Mouse (Mus musculus): ENCODE results near the gene Sgpp2. TPM values are rescaled to one million over a fixed set of nuclear protein-coding genes. Genes with fewer than 3 reads are reported as not detected.

The Sgpp2 gene
- polyA plus RNA-seq, 1 experiment, result 88.3 TPM

GRCm38 (mm10) chr1:78322844-78323243 lies 12.7 kb downstream of the Sgpp2 start:
- no peak overlapping the region for H3K27ac ChIP-seq (ENCODE audit: insufficient read depth, low read length)
- no peak overlapping the region for H3K4me3 ChIP-seq (replicated peaks; ENCODE audit: insufficient read depth, low read depth, low read length)
- peaks cover 22% of the 10 kb centered on the region for H3K4me1 ChIP-seq (ENCODE audit: control insufficient read depth, insufficient read depth, low read length)
- H3K27me3 ChIP-seq (ENCODE audit: control insufficient read depth, insufficient read depth, low read length), result no peaks in the 10 kb centered on the region
- no peak for TF ChIP-seq CTCF (IDR thresholded peaks at IDR 0.05; ENCODE audit: borderline replicate concordance, insufficient read depth, low read depth, low read length)
- no peak for TF ChIP-seq POLR2A (IDR thresholded peaks at IDR 0.05; ENCODE audit: borderline replicate concordance, insufficient read depth, low read length)
- WGBS, result 83% methylated on average over 8 of the region's 8 CpGs
- DNase-seq, result no peak

- no peak overlapping the region for H3K27ac ChIP-seq (ENCODE audit: insufficient read depth, low read length)
- 77% methylated on average over 6 of the region's 6 CpGs for WGBS
Measured at GRCm38 (mm10) chr1:78324044-78324443, 13.9 kb downstream of the Sgpp2 start.

GRCm38 (mm10) chr1:78325851-78326250 lies 15.7 kb downstream of the Sgpp2 start:
- TF ChIP-seq CTCF (IDR thresholded peaks at IDR 0.05; ENCODE audit: borderline replicate concordance, insufficient read depth, low read depth, low read length), result no peak
- TF ChIP-seq POLR2A (IDR thresholded peaks at IDR 0.05; ENCODE audit: borderline replicate concordance, insufficient read depth, low read length), result no peak
- Histone ChIP-seq H3K4me1 (ENCODE audit: control insufficient read depth, insufficient read depth, low read length) (peaks cover 15% of the 10 kb centered on the region; the same call in 1 of the 2 replicates), H3K27ac (ENCODE audit: insufficient read depth, low read length) (no peak overlapping the region), H3K4me3 (replicated peaks; ENCODE audit: insufficient read depth, low read depth, low read length) (no peak overlapping the region), H3K27me3 (ENCODE audit: control insufficient read depth, insufficient read depth, low read length) (no peaks in the 10 kb centered on the region; the same call in 1 of the 2 replicates)
- 78% methylated on average over 6 of the region's 6 CpGs for WGBS
- no peak for DNase-seq

More at GRCm38 (mm10) chr1:78324044-78324443, 13.9 kb downstream of the Sgpp2 start:
- H3K27me3 ChIP-seq (ENCODE audit: control insufficient read depth, insufficient read depth, low read length), result no peaks in the 10 kb centered on the region
- H3K4me3 ChIP-seq (replicated peaks; ENCODE audit: insufficient read depth, low read depth, low read length), result no peak overlapping the region
- DNase-seq, result no peak
- TF ChIP-seq POLR2A (IDR thresholded peaks at IDR 0.05; ENCODE audit: borderline replicate concordance, insufficient read depth, low read length), result no peak
- no peak for TF ChIP-seq CTCF (IDR thresholded peaks at IDR 0.05; ENCODE audit: borderline replicate concordance, insufficient read depth, low read depth, low read length)
- H3K4me1 ChIP-seq (ENCODE audit: control insufficient read depth, insufficient read depth, low read length), result peaks cover 14% of the 10 kb centered on the region

GRCm38 (mm10) chr1:78328646-78329045 lies 18.5 kb downstream of the Sgpp2 start:
- no peaks in the 10 kb centered on the region; the same call in 1 of the 2 replicates for H3K27me3 ChIP-seq (ENCODE audit: control insufficient read depth, insufficient read depth, low read length)
- TF ChIP-seq CTCF (IDR thresholded peaks at IDR 0.05; ENCODE audit: borderline replicate concordance, insufficient read depth, low read depth, low read length), result no peak
- TF ChIP-seq POLR2A (IDR thresholded peaks at IDR 0.05; ENCODE audit: borderline replicate concordance, insufficient read depth, low read length), result no peak
- H3K4me1 ChIP-seq (ENCODE audit: control insufficient read depth, insufficient read depth, low read length), result peaks cover 17% of the 10 kb centered on the region; the same call in 1 of the 2 replicates
- no peak overlapping the region for H3K27ac ChIP-seq (ENCODE audit: insufficient read depth, low read length)
- DNase-seq, result no peak
- 57% methylated on average over 4 of the region's 4 CpGs for WGBS
- no peak overlapping the region for H3K4me3 ChIP-seq (replicated peaks; ENCODE audit: insufficient read depth, low read depth, low read length)

- TF ChIP-seq POLR2A (IDR thresholded peaks at IDR 0.05; ENCODE audit: borderline replicate concordance, insufficient read depth, low read length) (no peak), CTCF (IDR thresholded peaks at IDR 0.05; ENCODE audit: borderline replicate concordance, insufficient read depth, low read depth, low read length) (no peak)
- peaks cover 13% of the 10 kb centered on the region; the same call in 1 of the 2 replicates for H3K4me1 ChIP-seq (ENCODE audit: control insufficient read depth, insufficient read depth, low read length)
- no peaks in the 10 kb centered on the region; the same call in 1 of the 2 replicates for H3K27me3 ChIP-seq (ENCODE audit: control insufficient read depth, insufficient read depth, low read length)
- WGBS, result 100% methylated on average over 1 of the region's 1 CpGs
- no peak overlapping the region for H3K4me3 ChIP-seq (replicated peaks; ENCODE audit: insufficient read depth, low read depth, low read length)
- no peak overlapping the region for H3K27ac ChIP-seq (ENCODE audit: insufficient read depth, low read length)
- DNase-seq, result no peak
Measured at GRCm38 (mm10) chr1:78329861-78330260, 19.7 kb downstream of the Sgpp2 start.

GRCm38 (mm10) chr1:78330620-78331158 lies 20.5 kb downstream of the Sgpp2 start:
- WGBS, result 78% methylated on average over 5 of the region's 5 CpGs
- DNase-seq, result no peak
- Histone ChIP-seq H3K27me3 (ENCODE audit: control insufficient read depth, insufficient read depth, low read length) (no peaks in the 10 kb centered on the region; the same call in 1 of the 2 replicates), H3K4me1 (ENCODE audit: control insufficient read depth, insufficient read depth, low read length) (peaks cover 13% of the 10 kb centered on the region; the same call in 1 of the 2 replicates), H3K27ac (ENCODE audit: insufficient read depth, low read length) (no peak overlapping the region), H3K4me3 (replicated peaks; ENCODE audit: insufficient read depth, low read depth, low read length) (no peak overlapping the region)
- TF ChIP-seq POLR2A (IDR thresholded peaks at IDR 0.05; ENCODE audit: borderline replicate concordance, insufficient read depth, low read length) (no peak), CTCF (IDR thresholded peaks at IDR 0.05; ENCODE audit: borderline replicate concordance, insufficient read depth, low read depth, low read length) (no peak)

GRCm38 (mm10) chr1:78337726-78338125 lies 27.6 kb downstream of the Sgpp2 start:
- no peak overlapping the region for H3K27ac ChIP-seq (ENCODE audit: insufficient read depth, low read length)
- no peaks in the 10 kb centered on the region for H3K27me3 ChIP-seq (ENCODE audit: control insufficient read depth, insufficient read depth, low read length)
- no peak for DNase-seq
- H3K4me1 ChIP-seq (ENCODE audit: control insufficient read depth, insufficient read depth, low read length), result peaks cover 11% of the 10 kb centered on the region
- no peak overlapping the region for H3K4me3 ChIP-seq (replicated peaks; ENCODE audit: insufficient read depth, low read depth, low read length)
- 28% methylated on average over 7 of the region's 7 CpGs for WGBS
- no peak for TF ChIP-seq CTCF (IDR thresholded peaks at IDR 0.05; ENCODE audit: borderline replicate concordance, insufficient read depth, low read depth, low read length)
- TF ChIP-seq POLR2A (IDR thresholded peaks at IDR 0.05; ENCODE audit: borderline replicate concordance, insufficient read depth, low read length), result no peak

- peak in 1 of 2 experiments; percentile 18 for DNase-seq
- Histone ChIP-seq H3K27ac (ENCODE audit: insufficient read depth, low read length) (no peak overlapping the region), H3K4me1 (ENCODE audit: control insufficient read depth, insufficient read depth, low read length) (peaks cover 11% of the 10 kb centered on the region), H3K4me3 (replicated peaks; ENCODE audit: insufficient read depth, low read depth, low read length) (no peak overlapping the region), H3K27me3 (ENCODE audit: control insufficient read depth, insufficient read depth, low read length) (no peaks in the 10 kb centered on the region)
- 18% methylated on average over 9 of the region's 9 CpGs for WGBS
- TF ChIP-seq CTCF (IDR thresholded peaks at IDR 0.05; ENCODE audit: borderline replicate concordance, insufficient read depth, low read depth, low read length) (peak; percentile 39; the same call in 1 of the 2 replicates), POLR2A (IDR thresholded peaks at IDR 0.05; ENCODE audit: borderline replicate concordance, insufficient read depth, low read length) (no peak)
Measured at GRCm38 (mm10) chr1:78338212-78338611, 28.1 kb downstream of the Sgpp2 start.
